Mouse (Mus musculus) forebrain, postnatal 0 days (tissue): Measurements from ENCODE around the gene Spsb4. TPM values are rescaled to one million over a fixed set of nuclear protein-coding genes. Genes with fewer than 3 reads are reported as not detected.
A peak's percentile ranks its signal among the peaks of the same experiment; 100 is the strongest.

Experiments
- ATAC-seq: fragments of 200-750 bp; cut with Nextera tagmentation; 2 replicates; pipeline ENCODE4 v1.8.0; 2017; ENCODE audit warnings: mild to moderate bottlenecking, moderate library complexity
- DNase-seq: peaks from one replicate; pipeline ENCODE4 v3.0.0-alpha.2; 2015
- H3K27ac ChIP-seq: fragments of 300-500 bp; sonication (generic); 2 replicates; pipeline ENCODE4 v1.5.1; 2014; ENCODE audit warnings: low read depth, mild to moderate bottlenecking, antibody characterized with exemption, low read length, moderate library complexity, mixed read lengths
- H3K27me3 ChIP-seq: fragments of 300-500 bp; sonication (generic); 2 replicates; pipeline ENCODE4 v1.6.1; 2014; ENCODE audit warnings: mild to moderate bottlenecking, low read length, mixed read lengths; ENCODE audit not compliant: insufficient read depth
- H3K36me3 ChIP-seq: fragments of 300-500 bp; sonication (generic); 2 replicates; pipeline ENCODE4 v1.6.1; 2014; ENCODE audit warnings: mild to moderate bottlenecking, moderate library complexity; ENCODE audit not compliant: insufficient read depth
- H3K4me1 ChIP-seq: fragments of 300-500 bp; sonication (generic); 2 replicates; pipeline ENCODE4 v1.6.1; 2014; ENCODE audit warnings: antibody characterized with exemption; ENCODE audit not compliant: insufficient read depth
- H3K4me2 ChIP-seq: fragments of 300-500 bp; sonication (generic); 2 replicates; pipeline ENCODE4 v1.6.1; 2014; ENCODE audit warnings: low read depth, mild to moderate bottlenecking, moderate library complexity
- H3K4me3 ChIP-seq: fragments of 300-500 bp; sonication (generic); 2 replicates; pipeline ENCODE4 v1.5.1; 2014; ENCODE audit warnings: low read depth, low read length, mixed read lengths
- H3K9ac ChIP-seq: fragments of 300-500 bp; sonication (generic); 2 replicates; pipeline ENCODE4 v1.6.1; 2014; ENCODE audit warnings: mild to moderate bottlenecking
- H3K9me3 ChIP-seq: fragments of 300-500 bp; sonication (generic); 2 replicates; pipeline ENCODE4 v1.6.1; 2016; ENCODE audit warnings: low read length
- CTCF ChIP-seq: sonication (generic); IDR thresholded peaks from 2 replicates; pipeline ENCODE4 v1.5.1; 2016; ENCODE audit warnings: antibody characterized with exemption, control low read depth, low read depth
- WGBS: fragments of 180-500 bp; shearing (Covaris S2); extraction: QIAGEN DNeasy Blood & Tissue Kit; methylation state at CpG from one replicate; pipeline ENCODE4 v1.1.7; 2014; 5-methylcytosine and 5-hydroxymethylcytosine counted together
- polyA plus RNA-seq: library from polyadenylated mRNA; unstranded; fragments of >200 nt; fragmentation: Nextera tagmentation; extraction: Ambion mirVana; gene quantifications from 2 replicates; pipeline ENCODE4 v1.2.1, GENCODE M21; 2015
- total RNA-seq: library from RNA; depleted of rRNA; stranded (reverse); fragments of >200 nt; gene quantifications from 2 replicates; pipeline ENCODE4 v1.2.3, GENCODE M21; 2014

Spsb4 gene
- total and polyA plus RNA-seq, 2 experiments from 2014 or later: 16.0 to 22.7 TPM

DNA sequence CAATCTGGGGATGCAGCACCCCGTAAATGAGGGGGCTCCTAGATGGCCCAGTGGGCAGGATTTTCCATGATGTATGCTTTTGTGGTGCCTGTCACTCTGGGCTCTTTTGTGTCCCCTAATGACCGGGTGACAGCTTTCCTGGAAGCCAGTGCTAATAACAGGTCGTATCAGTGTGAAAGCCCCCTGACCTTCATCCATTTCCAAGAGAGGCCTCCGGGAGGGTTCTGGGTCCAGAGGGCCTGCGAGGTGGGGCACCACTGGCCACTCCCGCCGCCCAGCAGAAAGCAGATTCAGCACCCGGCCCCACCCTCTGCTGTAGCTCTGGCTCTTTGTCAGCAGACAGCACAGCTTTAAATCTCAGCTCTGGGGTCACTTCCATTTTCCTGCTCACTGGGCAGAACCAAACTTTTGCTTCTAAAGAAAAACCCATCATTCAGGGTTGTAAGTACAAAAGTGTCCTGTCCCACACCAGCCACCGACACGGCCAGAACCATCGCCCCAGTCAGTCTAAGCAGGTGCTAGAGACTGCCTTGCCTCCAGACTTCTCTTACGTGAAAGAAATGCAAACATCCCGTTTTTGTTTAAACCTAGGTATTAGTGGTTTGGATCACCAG is 39.1 kb downstream of the Spsb4 start:
- Histone ChIP-seq H3K4me2 (no peak overlapping the region), H3K36me3 (no peaks in the 10 kb centered on the region), H3K4me3 (no peak overlapping the region), H3K27ac (no peak overlapping the region), H3K27me3 (no peaks in the 10 kb centered on the region), H3K9ac (no peak overlapping the region), H3K4me1 (peaks cover 8% of the 10 kb centered on the region; the same call in 1 of the 2 replicates), H3K9me3 (no peaks in the 10 kb centered on the region)
- 21% methylated on average over 13 of the region's 13 CpGs for WGBS
- ATAC-seq (no peak), DNase-seq (no peak)
- no peak for TF ChIP-seq CTCF

DNA sequence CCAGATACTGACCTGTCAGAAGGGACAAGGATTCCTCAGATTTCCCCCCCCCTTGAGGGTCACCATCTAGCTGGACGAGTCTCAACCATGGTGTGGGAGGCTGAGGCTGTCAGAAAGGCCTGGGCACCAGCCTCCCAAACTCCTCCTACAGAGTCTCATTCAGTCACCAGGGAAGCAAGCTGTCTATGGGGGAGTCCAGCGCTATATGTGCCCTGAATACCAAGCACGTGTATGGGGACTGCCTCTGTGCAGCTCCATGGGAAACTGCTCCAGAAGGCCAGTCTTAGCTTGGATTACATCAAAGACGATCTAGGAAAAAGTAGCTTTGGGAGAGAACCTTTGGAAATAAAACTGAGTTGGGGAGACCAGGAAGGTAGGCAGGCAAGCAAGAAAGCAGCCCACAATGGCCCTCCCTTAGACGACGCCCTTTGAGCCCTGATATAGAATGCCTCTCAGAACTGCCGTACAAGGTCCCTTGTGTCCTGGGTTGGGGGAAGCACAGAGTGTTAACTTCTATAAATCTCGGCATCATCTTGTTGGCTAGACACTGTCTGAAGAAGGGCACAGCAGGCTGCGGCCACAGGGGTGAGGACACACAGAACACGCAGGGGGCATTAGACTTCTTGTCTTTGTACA is 40.4 kb downstream of the Spsb4 start:
- Histone ChIP-seq H3K9ac (no peak overlapping the region), H3K4me2 (no peak overlapping the region), H3K9me3 (no peaks in the 10 kb centered on the region), H3K4me1 (peaks cover 8% of the 10 kb centered on the region; the same call in 1 of the 2 replicates), H3K36me3 (no peaks in the 10 kb centered on the region), H3K27ac (no peak overlapping the region), H3K4me3 (no peak overlapping the region), H3K27me3 (no peaks in the 10 kb centered on the region)
- WGBS: 63% methylated on average over 10 of the region's 10 CpGs
- DNase-seq: no peak
- peak; percentile 66 for ATAC-seq
- no peak for TF ChIP-seq CTCF

DNA sequence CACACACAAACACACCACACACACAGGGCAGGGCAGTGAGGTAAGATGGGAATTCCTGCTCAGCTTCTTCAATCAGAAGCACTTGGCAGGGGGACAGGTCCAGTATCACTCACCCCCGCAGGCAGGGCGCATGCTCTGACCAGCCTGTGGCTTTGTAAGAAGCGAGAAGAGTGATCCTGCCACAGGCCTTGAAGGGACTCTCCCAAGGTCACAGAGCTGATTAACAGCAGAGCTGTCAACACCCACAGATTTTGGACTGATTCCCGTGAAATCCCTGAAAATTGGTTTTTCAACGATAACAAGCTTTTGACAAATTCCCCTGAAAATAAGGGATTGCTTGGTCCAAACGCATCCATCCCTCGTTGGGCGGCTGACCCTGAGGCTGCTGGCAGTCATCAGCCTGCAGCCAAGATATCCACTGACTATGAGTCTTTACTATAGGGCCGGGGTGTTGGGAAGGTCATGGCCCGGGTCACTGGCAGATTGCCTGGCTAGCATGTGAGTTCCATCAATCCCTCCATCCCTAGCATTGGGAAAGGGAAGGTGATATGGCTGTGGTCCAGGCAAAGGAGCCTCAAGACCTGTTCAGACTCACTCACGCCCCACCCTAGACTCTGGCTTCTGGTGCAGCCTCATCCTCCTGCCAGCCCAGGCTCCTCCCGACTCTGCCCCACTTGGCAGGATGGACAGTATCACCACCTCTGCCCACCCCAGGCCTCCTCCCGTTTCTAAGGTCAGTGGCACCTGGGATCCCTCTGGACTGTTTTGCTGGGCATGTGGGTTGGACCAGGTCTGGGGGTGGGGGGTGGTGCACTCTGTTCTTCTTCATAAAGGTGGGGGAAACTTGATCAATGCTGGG is 41.1 kb downstream of the Spsb4 start:
- no peak for ATAC-seq
- Histone ChIP-seq H3K4me1 (peaks cover 8% of the 10 kb centered on the region; the same call in 1 of the 2 replicates), H3K9me3 (no peaks in the 10 kb centered on the region), H3K4me2 (no peak overlapping the region), H3K4me3 (no peak overlapping the region), H3K27me3 (no peaks in the 10 kb centered on the region), H3K9ac (no peak overlapping the region), H3K36me3 (no peaks in the 10 kb centered on the region), H3K27ac (no peak overlapping the region)
- no peak for TF ChIP-seq CTCF
- WGBS: 50% methylated on average over 13 of the region's 13 CpGs
- DNase-seq: no peak

DNA sequence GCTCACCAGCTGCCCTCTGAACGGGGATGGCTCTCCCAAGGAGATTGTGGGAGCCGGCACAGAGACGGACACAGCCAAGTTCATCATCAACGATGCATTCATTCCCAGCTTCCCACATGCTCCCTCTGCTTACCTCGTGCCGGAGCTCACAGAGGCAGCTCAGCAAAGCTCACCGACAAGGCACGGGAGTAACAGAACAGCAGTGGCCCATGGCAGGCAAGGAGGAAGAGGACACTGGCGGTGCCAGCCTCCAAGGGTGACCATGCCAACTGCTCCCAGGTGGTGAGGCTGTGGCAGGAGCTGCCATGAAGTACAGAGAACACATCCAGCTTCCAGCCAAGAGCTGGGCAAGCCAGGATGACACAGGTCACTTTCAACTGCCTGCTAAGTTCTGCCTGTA is 45.6 kb downstream of the Spsb4 start:
- H3K4me3 ChIP-seq: no peak overlapping the region
- TF ChIP-seq CTCF: no peak
- no peaks in the 10 kb centered on the region for H3K9me3 ChIP-seq
- H3K27ac ChIP-seq: no peak overlapping the region
- H3K27me3 ChIP-seq: no peaks in the 10 kb centered on the region
- no peak overlapping the region for H3K4me2 ChIP-seq
- DNase-seq: no peak
- no peak overlapping the region for H3K9ac ChIP-seq
- no peaks in the 10 kb centered on the region for H3K4me1 ChIP-seq
- no peak for ATAC-seq
- no peaks in the 10 kb centered on the region for H3K36me3 ChIP-seq
- WGBS: 43% methylated on average over 9 of the region's 9 CpGs

DNA sequence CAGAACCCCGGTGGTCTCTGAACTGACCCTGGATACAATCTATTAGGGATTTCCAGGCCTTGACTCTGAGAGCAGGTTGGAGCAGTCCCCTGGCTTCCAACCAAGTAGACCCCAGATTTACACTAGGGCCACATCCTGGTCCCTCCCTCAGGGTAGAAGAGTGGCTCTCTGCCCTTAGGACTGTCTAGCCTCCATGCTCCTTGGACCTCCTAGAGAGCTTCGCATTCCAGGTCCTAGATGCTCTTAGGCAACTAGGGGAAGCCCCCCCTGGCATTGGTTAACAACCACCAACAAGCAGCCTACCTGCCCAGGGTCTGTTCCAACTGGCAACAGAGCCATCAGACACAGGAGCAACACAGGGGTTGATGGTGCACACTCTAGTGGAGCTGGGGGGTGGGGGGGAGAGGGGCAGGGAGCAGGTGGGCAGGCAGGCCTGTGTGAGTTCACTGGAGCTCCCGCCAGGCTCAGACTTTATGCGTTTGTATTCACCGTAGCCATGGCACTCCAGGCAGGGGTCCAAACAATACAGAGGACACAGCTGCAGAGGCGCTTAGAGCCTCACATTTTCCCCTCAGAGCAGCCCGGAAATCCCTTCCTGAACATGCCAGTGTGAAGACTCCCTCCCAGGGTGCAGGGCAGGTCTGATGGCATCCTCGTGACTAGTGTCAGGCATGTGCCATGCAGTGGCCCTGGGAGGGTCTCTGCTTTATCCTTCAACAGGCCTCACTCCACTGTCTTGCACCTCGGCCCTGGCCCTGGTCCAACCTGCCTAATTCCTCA is 46.8 kb downstream of the Spsb4 start:
- H3K4me2 ChIP-seq: no peak overlapping the region
- H3K27ac ChIP-seq: peak overlapping the region; percentile 40; the same call in 1 of the 2 replicates
- no peaks in the 10 kb centered on the region for H3K36me3 ChIP-seq
- no peak overlapping the region for H3K4me3 ChIP-seq
- H3K27me3 ChIP-seq: no peaks in the 10 kb centered on the region
- H3K4me1 ChIP-seq: no peaks in the 10 kb centered on the region
- ATAC-seq (peak; percentile 95), DNase-seq (peak; percentile 74)
- H3K9me3 ChIP-seq: no peaks in the 10 kb centered on the region
- no peak for TF ChIP-seq CTCF
- WGBS: 27% methylated on average over 9 of the region's 9 CpGs
- H3K9ac ChIP-seq: no peak overlapping the region

DNA sequence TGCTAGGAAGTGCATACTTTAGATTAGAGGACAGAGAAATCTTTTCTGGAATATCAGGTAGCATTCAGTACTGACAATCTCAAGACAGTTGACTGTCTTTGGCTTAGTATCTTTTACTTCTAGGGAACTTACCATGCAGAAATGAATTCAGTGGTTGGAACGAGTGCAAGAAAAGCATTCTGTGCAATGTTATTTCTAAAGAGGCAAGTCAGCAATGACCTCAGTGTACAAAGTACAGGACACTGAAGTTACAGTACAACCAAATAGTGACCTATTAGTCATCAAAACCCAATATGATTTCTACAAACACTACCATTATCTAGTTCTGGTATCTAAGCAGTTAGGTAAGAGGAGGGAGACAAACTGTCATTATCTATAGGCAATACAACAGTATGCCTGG is 51.1 kb downstream of the Spsb4 start:
- 80% methylated on average over 1 of the region's 1 CpGs for WGBS

More for the DNA sequence above, 51.1 kb downstream of the Spsb4 start:
- Histone ChIP-seq H3K27ac (no peak overlapping the region), H3K27me3 (no peaks in the 10 kb centered on the region), H3K4me2 (no peak overlapping the region), H3K4me3 (no peak overlapping the region), H3K9ac (no peak overlapping the region), H3K36me3 (no peaks in the 10 kb centered on the region), H3K4me1 (no peaks in the 10 kb centered on the region), H3K9me3 (no peaks in the 10 kb centered on the region)
- DNase-seq (no peak), ATAC-seq (no peak)
- TF ChIP-seq CTCF: no peak
